Mouse (Mus musculus): ENCODE results near the gene Slc29a1.

DNA sequence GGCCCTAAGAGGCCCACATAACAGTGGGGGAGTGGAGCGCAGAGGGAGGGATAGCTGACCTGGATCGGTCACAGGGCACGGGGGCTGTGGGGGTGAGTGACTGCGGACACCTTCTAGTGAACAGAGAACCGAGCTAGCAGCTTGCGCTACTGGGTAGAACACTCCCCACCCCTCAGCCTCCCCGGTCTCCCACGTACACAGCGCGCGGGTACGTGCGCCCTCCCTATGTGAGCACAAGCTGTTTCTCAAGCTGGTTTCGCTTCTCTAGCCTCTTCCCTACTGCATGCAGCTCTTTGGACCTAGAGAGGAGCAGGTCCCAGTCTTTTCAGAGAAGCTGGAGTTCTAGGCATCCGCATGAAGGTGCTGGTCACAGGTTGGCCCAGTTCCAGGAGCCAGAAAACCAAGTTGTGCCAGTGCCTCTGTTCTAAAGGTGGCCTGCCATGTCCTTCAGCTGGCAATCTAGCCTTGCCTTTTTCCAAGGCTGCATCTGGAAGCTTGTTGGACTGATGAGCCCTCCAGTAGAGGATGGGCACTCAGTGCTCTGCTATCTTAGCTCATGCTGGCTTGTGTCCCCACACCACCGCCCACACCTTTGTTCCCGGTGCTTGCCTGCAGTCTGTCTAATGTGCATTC, 25.2 kb downstream of the Slc29a1 start:
- TF ChIP-seq CTCF (IDR thresholded peaks at IDR 0.05; ENCODE audit: low read depth, low read length) (no peak), EP300 (IDR thresholded peaks at IDR 0.05; ENCODE audit: insufficient read depth, low read depth, low read length) (no peak), POLR2A (IDR thresholded peaks at IDR 0.05; ENCODE audit: insufficient read depth, low read length) (no peak)

All from ES-Bruce4 (cell line).